Mouse (Mus musculus) CH12.LX (cell line): Measurements from ENCODE around the gene Clpb.

ENCODE experiments used
- CHD1 ChIP-seq: IDR thresholded peaks from 2 replicates; pipeline ENCODE4 v1.6.1; 2012; ENCODE audit warnings: low read depth, low read length, improper control_type of control experiment, inconsistent platforms
- CHD2 ChIP-seq: IDR thresholded peaks from 2 replicates; pipeline ENCODE4 v1.6.1; 2011; ENCODE audit warnings: low read length, improper control_type of control experiment
- CTCF ChIP-seq, 2 experiments: IDR thresholded peaks in 1 of 2; conservative IDR thresholded peaks in 1 of 2; 2 replicates each; pipeline ENCODE4 v1.5.1; 2011 to 2012; ENCODE audit warnings: low read depth in 2 of 2, low read length in 2 of 2, improper control_type of control experiment in 1 of 2, inconsistent platforms in 1 of 2, mild to moderate bottlenecking in 1 of 2, moderate library complexity in 1 of 2
- ELF1 ChIP-seq: IDR thresholded peaks from 2 replicates; pipeline ENCODE4 v1.6.1; 2014; ENCODE audit warnings: low read depth, mild to moderate bottlenecking, inconsistent platforms, low read length, improper control_type of control experiment
- EP300 ChIP-seq: IDR thresholded peaks from 2 replicates; pipeline ENCODE4 v1.6.1; 2011; ENCODE audit warnings: low read length, improper control_type of control experiment
- MAZ ChIP-seq: IDR thresholded peaks from 2 replicates; pipeline ENCODE4 v1.6.1; 2012; ENCODE audit warnings: low read depth, mild to moderate bottlenecking, inconsistent platforms, low read length, improper control_type of control experiment, moderate library complexity
- POLR2A ChIP-seq: IDR thresholded peaks from 2 replicates; pipeline ENCODE4 v1.6.1; 2011; ENCODE audit warnings: low read depth, mild to moderate bottlenecking, improper control_type of control experiment, low read length
- TCF12 ChIP-seq: IDR thresholded peaks from 2 replicates; pipeline ENCODE4 v1.6.1; 2014; ENCODE audit warnings: low read depth, mild to moderate bottlenecking, inconsistent platforms, low read length, improper control_type of control experiment

DNA sequence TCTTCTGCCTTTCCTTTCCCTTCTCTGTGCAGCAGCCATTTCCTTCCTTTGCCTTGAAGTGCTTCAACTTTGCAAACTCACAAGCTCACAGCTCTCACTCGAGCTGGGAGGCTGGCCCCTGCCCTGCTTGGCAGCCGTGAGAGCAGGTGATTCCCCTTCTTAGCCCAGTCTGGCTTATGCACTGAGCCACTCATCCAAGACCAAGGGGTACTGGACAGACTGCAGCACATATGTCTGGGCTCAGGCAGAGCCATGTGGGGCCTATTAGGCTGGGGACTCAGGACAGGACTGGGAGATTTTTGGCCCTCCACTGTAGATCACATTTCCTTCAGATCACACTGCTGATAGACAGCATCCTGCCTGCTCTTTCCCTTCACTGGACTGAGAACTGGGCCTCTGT, 10.1 kb downstream of the Clpb start:
- TF ChIP-seq POLR2A (no peak), EP300 (no peak), CTCF (conservative IDR thresholded peaks at IDR 0.05 in 1 of 2, IDR thresholded peaks at IDR 0.05 in 1 of 2; ENCODE audit: low read depth in 2 of 2, low read length in 2 of 2) (no peak), CHD2 (no peak), TCF12 (no peak), ELF1 (no peak), MAZ (no peak), CHD1 (no peak)
